Mouse (Mus musculus) lung, postnatal 0 days (tissue): ENCODE data around the gene Arf4. TPM values are rescaled to one million over a fixed set of nuclear protein-coding genes. Genes with fewer than 3 reads are reported as not detected.

Experiments used
- ATAC-seq: fragments of 200-750 bp; cut with Nextera tagmentation; 2 replicates; pipeline ENCODE4 v1.8.0; 2017; ENCODE audit warnings: moderate library complexity
- DNase-seq: peaks from one replicate; pipeline ENCODE4 v3.0.0-alpha.2; 2016; ENCODE audit warnings: low spot score
- H3K27ac ChIP-seq: fragments of 300-500 bp; sonication (generic); 2 replicates; pipeline ENCODE4 v1.5.1; 2014; ENCODE audit warnings: antibody characterized with exemption, mild to moderate bottlenecking, low read length, mixed read lengths
- H3K27me3 ChIP-seq: fragments of 300-500 bp; sonication (generic); replicated peaks from 2 replicates; pipeline ENCODE4 v1.6.1; 2014; ENCODE audit warnings: low read length, mixed read lengths; ENCODE audit not compliant: insufficient read depth
- H3K36me3 ChIP-seq: fragments of 300-500 bp; sonication (generic); 2 replicates; pipeline ENCODE4 v1.6.1; 2014; ENCODE audit warnings: low read length, mixed read lengths; ENCODE audit not compliant: insufficient read depth
- H3K4me1 ChIP-seq: fragments of 300-500 bp; sonication (generic); 2 replicates; pipeline ENCODE4 v1.6.1; 2014; ENCODE audit warnings: antibody characterized with exemption, low read depth, low read length, mixed read lengths; ENCODE audit not compliant: insufficient read depth
- H3K4me2 ChIP-seq: fragments of 300-500 bp; sonication (generic); replicated peaks from 2 replicates; pipeline ENCODE4 v1.6.1; 2014; ENCODE audit warnings: low read depth, mild to moderate bottlenecking, low read length, moderate library complexity, mixed read lengths
- H3K4me3 ChIP-seq: fragments of 300-500 bp; sonication (generic); 2 replicates; pipeline ENCODE4 v1.5.1; 2014; ENCODE audit warnings: low read depth, low read length
- H3K9ac ChIP-seq: fragments of 300-500 bp; sonication (generic); replicated peaks from 2 replicates; pipeline ENCODE4 v1.6.1; 2014; ENCODE audit warnings: low read depth, mild to moderate bottlenecking
- H3K9me3 ChIP-seq: fragments of 300-500 bp; sonication (generic); 2 replicates; pipeline ENCODE4 v1.6.1; 2016; ENCODE audit warnings: low read length, mixed read lengths
- CTCF ChIP-seq: IDR thresholded peaks from 2 replicates; pipeline ENCODE4 v1.5.1; 2016; ENCODE audit warnings: antibody characterized with exemption, mild to moderate bottlenecking
- EP300 ChIP-seq: IDR thresholded peaks from 2 replicates; pipeline ENCODE4 v1.6.1; 2016; ENCODE audit warnings: antibody characterized with exemption, mild to moderate bottlenecking, control low read depth
- WGBS: fragments of 180-500 bp; shearing (Covaris S2); extraction: QIAGEN DNeasy Blood & Tissue Kit; methylation state at CpG from one replicate; pipeline ENCODE4 v1.1.7; 2014; 5-methylcytosine and 5-hydroxymethylcytosine counted together
- polyA plus RNA-seq: library from polyadenylated mRNA; unstranded; fragments of >200 nt; fragmentation: Nextera tagmentation; extraction: Ambion mirVana; gene quantifications from 2 replicates; pipeline ENCODE4 v1.2.1, GENCODE M21; 2015

Arf4 gene
- polyA plus RNA-seq, 1 experiment from 2014 or later = 347 TPM

GRCm38 (mm10) chr14:26609674-26610073, 28.2 kb upstream of the Arf4 start:
- Histone ChIP-seq H3K4me2 (no peak overlapping the region), H3K4me3 (no peak overlapping the region), H3K4me1 (no peaks in the 10 kb centered on the region), H3K9ac (no peak overlapping the region), H3K36me3 (peaks cover 22% of the 10 kb centered on the region), H3K27ac (no peak overlapping the region), H3K9me3 (no peaks in the 10 kb centered on the region), H3K27me3 (no peaks in the 10 kb centered on the region)
- DNase-seq = no peak
- WGBS = 91% methylated on average over 1 of the region's 1 CpGs
- TF ChIP-seq EP300 (no peak), CTCF (no peak)
- ATAC-seq = no peak

- TF ChIP-seq EP300 (no peak), CTCF (no peak)
- no peak overlapping the region for H3K4me2 ChIP-seq
- H3K27ac ChIP-seq = no peak overlapping the region
- H3K9me3 ChIP-seq = no peaks in the 10 kb centered on the region
- no peaks in the 10 kb centered on the region for H3K4me1 ChIP-seq
- WGBS = 91% methylated on average over 4 of the region's 4 CpGs
- H3K9ac ChIP-seq = no peak overlapping the region
- H3K27me3 ChIP-seq = no peaks in the 10 kb centered on the region
- H3K36me3 ChIP-seq = peaks cover 18% of the 10 kb centered on the region
- ATAC-seq = no peak
- DNase-seq = no peak
- no peak overlapping the region for H3K4me3 ChIP-seq
These were observed 27.2 kb upstream of the Arf4 start for GRCm38 (mm10) chr14:26610689-26611088.

GRCm38 (mm10) chr14:26625301-26625700, 12.6 kb upstream of the Arf4 start:
- H3K27me3 ChIP-seq = no peaks in the 10 kb centered on the region
- H3K4me1 ChIP-seq = no peaks in the 10 kb centered on the region
- H3K9me3 ChIP-seq = no peaks in the 10 kb centered on the region
- no peak overlapping the region for H3K4me3 ChIP-seq
- ATAC-seq (no peak), DNase-seq (no peak)
- H3K4me2 ChIP-seq = no peak overlapping the region
- no peak overlapping the region for H3K9ac ChIP-seq
- 52% methylated on average over 4 of the region's 4 CpGs for WGBS
- peaks cover 49% of the 10 kb centered on the region for H3K36me3 ChIP-seq
- no peak overlapping the region for H3K27ac ChIP-seq
- TF ChIP-seq EP300 (no peak), CTCF (no peak)

DNA sequence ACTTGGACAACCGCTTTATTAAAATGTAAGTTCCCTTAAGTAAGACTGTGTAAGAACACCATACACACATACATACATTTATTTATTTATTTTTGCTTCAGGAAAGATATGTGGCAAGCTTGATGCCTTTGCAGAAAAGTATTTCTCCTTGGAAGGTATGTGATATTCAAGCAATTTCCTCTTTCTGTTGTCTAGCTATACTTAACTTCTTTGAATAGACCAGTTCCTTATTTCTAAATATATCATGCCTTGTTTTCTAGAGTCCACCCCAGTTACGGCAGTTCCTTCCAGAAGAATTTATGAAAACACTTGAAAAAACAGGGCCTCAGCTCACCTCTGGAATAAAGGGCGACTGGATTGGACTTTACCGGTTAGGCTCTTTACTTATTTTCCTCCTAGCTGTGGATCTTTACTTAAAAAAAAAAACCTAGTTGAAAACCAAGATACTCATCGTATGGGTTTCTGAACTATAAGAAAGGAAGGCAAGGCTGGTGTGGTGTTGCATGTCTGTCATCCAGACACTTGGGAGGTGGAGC, 11.2 kb upstream of the Arf4 start:
- Histone ChIP-seq H3K36me3 (peaks cover 45% of the 10 kb centered on the region), H3K27ac (no peak overlapping the region), H3K4me1 (no peaks in the 10 kb centered on the region), H3K4me2 (no peak overlapping the region), H3K27me3 (no peaks in the 10 kb centered on the region), H3K9ac (no peak overlapping the region), H3K9me3 (no peaks in the 10 kb centered on the region), H3K4me3 (no peak overlapping the region)
- WGBS = 81% methylated on average over 5 of the region's 5 CpGs
- ATAC-seq (no peak), DNase-seq (no peak)
- TF ChIP-seq CTCF (no peak), EP300 (no peak)

DNA sequence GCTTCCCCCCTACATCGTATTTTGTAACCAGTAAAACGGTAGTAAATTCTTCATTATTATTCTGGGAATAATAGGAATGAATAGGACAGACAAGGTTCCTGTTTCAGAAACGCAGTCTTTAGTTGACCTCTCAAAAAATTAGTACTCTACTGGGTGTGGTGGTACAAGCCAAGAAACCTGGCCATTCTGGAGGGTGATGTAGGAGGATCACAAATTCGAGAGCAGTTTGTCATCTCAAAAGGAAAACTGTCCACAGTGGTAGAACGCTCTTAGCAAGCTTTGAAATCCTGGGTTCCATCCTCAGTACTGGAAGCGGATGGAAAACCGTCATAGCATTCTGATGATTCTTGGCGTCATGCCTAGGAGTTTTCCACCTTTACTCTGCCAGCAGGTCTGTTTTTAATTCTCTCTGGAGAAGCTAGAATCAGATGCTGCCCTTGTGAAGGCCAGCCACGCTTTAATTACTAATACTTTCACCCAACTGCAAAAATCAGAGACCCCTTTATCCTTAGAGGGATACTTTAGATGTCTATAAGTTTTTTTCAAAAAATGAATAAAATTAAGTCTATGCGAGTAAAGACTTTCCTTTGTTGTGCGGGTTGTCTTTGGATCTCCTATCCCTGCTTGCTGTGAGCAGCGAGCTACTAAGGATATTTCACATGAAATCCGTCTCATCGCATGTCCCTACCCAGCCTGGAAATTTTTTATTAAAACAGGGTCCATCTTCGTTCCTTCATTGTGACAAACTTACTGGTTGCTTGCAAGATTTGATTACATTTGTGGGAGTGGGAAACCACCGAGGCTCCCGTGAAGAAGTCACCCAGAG, 636 bp upstream of the Arf4 start:
- WGBS = 21% methylated on average over 17 of the region's 17 CpGs
- DNase-seq = peak; percentile 46
- peak overlapping the region; percentile 87 for H3K27ac ChIP-seq

DNA sequence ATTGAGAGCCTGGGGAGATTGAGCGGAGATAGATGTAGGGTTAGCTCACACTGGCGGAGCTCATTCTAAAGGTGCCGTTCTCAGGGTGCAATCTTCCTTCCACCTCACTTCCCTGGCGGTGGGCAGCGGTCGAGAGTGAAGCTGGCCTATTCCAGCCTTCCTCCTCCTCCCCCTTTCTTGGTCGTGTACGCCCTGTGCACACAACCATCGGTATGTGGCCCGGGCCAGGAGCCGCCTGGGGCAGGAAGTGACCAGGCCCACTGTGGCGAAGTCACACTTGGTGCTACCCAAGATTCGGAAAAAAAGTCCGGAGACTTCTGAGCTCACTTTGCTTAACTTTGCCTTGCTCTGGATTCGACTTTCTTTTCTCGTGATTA, 822 bp downstream of the Arf4 start:
- no peaks in the 10 kb centered on the region for H3K36me3 ChIP-seq
- H3K27ac ChIP-seq = peak overlapping the region; percentile 99
- peak overlapping the region; percentile 96 for H3K9ac ChIP-seq
- peak overlapping the region; percentile 75 for H3K4me2 ChIP-seq
- 0% methylated on average over 16 of the region's 16 CpGs for WGBS
- peak overlapping the region; percentile 99 for H3K4me3 ChIP-seq
- H3K27me3 ChIP-seq = no peaks in the 10 kb centered on the region
- H3K9me3 ChIP-seq = no peaks in the 10 kb centered on the region
- peaks cover 9% of the 10 kb centered on the region; the same call in 1 of the 2 replicates for H3K4me1 ChIP-seq
- ATAC-seq (peak; percentile 57), DNase-seq (peak; percentile 91)
- TF ChIP-seq EP300 (no peak), CTCF (no peak)

More for the DNA sequence above, 636 bp upstream of the Arf4 start:
- H3K9ac ChIP-seq = peak overlapping the region; percentile 41
- peak overlapping the region; percentile 75 for H3K4me2 ChIP-seq
- no peak for ATAC-seq
- peaks cover 9% of the 10 kb centered on the region; the same call in 1 of the 2 replicates for H3K4me1 ChIP-seq
- H3K36me3 ChIP-seq = no peaks in the 10 kb centered on the region
- no peaks in the 10 kb centered on the region for H3K27me3 ChIP-seq
- no peaks in the 10 kb centered on the region for H3K9me3 ChIP-seq
- TF ChIP-seq CTCF (no peak), EP300 (peak; percentile 50; the same call in 1 of the 2 replicates)
- H3K4me3 ChIP-seq = peak overlapping the region; percentile 99
